Mouse (Mus musculus) erythroid progenitor cell, adult 5-6 weeks (primary cell): ENCODE data around the gene Nsg1. TPM values are rescaled to one million over a fixed set of nuclear protein-coding genes. Genes with fewer than 3 reads are reported as not detected.

Source experiments
- ATAC-seq: replicated peaks from 2 replicates; pipeline ENCODE4 v1.8.0; 2016; ENCODE audit warnings: moderate number of reproducible peaks, mild to moderate bottlenecking, moderate TSS enrichment, inconsistent platforms; ENCODE audit not compliant: poor library complexity, low FRiP score, severe bottlenecking
- total RNA-seq, 2 experiments: library from RNA; stranded (forward) in 1 of 2; stranded (reverse) in 1 of 2; fragments of 150-400 nt in 1 of 2; fragments of 186-747, 209-891 nt in 1 of 2; gene quantifications; 2 replicates each; pipeline versions ENCODE4 v1.2.3 to v1.2.4; 2015 to 2017; ENCODE audit warnings: low replicate concordance in 2 of 2

Gene Nsg1
- not detected in 2 replicates for total RNA-seq (2015; ENCODE audit: low replicate concordance)
- total RNA-seq (2017; ENCODE audit: low replicate concordance): not detected in 2 replicates

GRCm38 (mm10) chr5:38159634-38160413 is at the start of gene Nsg1:
Gene Nsg1, minus strand, starts transcription at chr5:38159907.
- ATAC-seq: no peak

DNA sequence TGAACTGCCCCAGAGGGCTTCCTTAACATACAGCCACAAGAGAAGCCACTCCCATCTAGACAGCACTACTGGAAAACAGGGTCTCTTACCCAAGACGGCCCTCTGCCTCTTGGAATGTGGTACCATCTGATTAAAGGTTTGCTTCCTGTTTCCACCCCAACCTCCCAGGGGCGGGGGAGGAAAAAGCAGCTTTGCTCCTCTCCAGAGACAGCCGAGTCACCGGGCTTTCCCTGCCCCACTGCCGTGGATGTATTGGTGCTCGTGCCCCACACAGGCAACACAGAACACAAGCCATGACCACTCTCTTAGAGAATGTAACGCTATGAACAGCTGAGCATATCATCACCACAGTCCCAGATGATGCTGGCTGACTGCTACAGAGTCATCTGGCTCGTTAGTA is 49.3 kb upstream of the Nsg1 start:
- no peak for ATAC-seq

- ATAC-seq: no peak
Measured at GRCm38 (mm10) chr5:38205303-38205726, 45.6 kb upstream of the Nsg1 start.

DNA sequence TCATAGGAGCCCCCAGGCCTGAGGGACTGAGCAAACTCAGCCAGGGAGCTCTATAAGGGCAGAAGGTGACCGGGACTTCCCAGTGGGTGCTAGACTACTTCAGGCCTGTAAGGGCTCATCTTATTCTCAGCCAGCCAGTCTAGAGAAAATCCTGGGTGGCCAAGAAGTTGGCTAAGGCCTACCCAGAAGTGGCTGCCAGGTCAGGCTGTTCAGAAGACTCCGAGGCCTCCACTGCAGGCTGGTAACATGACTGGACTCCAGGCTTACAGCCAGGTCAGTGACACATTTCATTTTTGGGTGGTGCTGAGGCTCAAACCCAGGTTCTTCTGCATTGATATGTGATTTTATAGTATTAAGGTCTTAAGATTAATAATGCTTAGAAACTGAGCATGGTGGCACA is 40.0 kb upstream of the Nsg1 start:
- ATAC-seq: no peak

DNA sequence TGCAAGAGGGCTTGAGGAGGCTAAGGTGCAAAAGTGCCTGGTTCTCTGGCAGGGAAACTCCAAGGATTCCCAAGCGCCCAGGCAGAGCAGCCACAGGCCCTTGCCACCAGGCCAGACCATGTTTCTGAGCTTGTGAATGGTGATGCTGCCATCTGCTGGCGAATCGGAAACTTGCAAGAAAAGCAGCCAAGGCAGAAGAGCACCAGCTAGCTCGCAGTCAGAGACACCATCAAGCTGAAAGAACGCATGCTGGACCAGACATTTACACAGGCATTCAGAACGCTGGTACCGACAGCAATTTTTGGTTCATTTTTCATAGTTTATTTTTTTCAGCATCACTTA is 37.7 kb upstream of the Nsg1 start:
- peak; percentile 43; the same call in 1 of the 2 replicates for ATAC-seq

DNA sequence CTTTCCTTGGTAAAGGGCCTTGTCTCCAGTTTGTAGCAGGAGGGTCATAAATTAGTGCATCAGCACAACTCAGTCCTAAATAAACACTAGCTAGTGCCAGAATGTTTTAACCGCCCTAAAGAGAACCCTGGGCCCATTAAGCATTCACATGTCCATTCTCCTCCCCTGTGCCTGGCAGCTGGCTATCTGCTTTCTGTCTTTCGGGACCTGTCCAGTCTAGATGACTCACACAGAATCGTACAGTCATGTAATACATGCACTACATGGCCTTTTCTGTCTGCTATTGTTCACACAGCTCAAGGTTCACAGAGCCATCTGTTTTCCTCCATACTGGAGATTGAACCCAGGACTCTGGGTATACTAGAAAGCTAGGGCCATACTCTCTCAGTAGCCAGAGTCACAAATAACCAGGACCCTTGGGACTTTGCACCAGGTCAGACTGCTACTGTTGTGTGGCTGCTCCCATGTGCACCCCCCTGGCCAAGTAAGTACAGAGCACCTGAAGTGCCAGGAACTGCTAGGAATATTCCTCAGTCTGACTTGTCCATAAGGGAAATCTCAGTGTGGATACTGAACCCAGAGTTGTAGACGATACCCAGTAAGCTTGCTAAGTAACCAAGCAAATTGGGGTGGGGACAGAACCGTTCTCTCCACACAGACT is 37.2 kb upstream of the Nsg1 start:
- no peak for ATAC-seq

GRCm38 (mm10) chr5:38195941-38196340 is 36.2 kb upstream of the Nsg1 start:
- no peak for ATAC-seq

GRCm38 (mm10) chr5:38194946-38195345 is 35.2 kb upstream of the Nsg1 start:
- ATAC-seq: no peak

DNA sequence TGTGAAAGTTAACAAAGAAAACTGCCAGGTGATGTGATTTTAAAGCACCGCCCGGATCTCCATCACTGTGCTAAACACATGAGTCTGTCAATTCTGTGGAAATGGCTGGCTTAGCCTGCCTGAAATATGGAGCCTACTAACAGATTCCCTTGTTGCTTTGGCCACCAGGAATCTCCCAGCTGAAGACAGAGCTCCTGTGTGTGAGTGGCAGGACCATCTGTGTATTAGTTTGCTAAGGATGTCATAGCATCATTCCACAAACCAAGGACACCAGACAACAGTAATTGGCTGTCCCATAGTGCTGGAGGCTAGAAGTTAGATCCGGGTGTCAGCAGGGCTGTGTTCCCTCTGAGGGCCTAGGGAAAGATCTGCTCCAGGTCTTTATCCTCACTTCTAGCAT is 31.2 kb upstream of the Nsg1 start:
- no peak for ATAC-seq

GRCm38 (mm10) chr5:38187006-38187405 is 27.3 kb upstream of the Nsg1 start:
- ATAC-seq: no peak

- ATAC-seq: no peak
Measured at GRCm38 (mm10) chr5:38184688-38185285, 25.1 kb upstream of the Nsg1 start.

GRCm38 (mm10) chr5:38174256-38174912 is 14.7 kb upstream of the Nsg1 start:
- no peak for ATAC-seq

- no peak for ATAC-seq
Measured at GRCm38 (mm10) chr5:38173766-38174165, 14.1 kb upstream of the Nsg1 start.

DNA sequence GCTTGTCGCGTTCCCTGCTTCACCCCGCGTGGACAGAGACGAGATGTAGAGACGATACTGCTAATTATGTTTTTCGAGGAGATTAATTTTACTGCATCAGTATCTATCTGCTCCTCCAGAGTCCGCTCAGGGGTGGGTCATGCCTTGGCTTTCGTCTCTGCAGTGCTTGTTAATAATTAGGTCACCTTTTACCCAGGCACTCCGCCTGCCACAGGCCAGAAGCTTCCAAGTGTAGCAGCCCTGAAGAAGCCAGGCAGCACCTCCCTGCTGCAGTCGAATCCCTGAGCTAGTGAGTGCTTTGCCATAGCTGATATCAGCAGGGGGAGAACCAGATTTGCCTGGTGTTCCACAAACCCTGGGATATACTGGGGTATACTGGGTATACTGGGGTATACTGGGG is 8.8 kb upstream of the Nsg1 start:
- no peak for ATAC-seq

- no peak for ATAC-seq
Measured at GRCm38 (mm10) chr5:38158947-38159633, 617 bp downstream of the Nsg1 start.

DNA sequence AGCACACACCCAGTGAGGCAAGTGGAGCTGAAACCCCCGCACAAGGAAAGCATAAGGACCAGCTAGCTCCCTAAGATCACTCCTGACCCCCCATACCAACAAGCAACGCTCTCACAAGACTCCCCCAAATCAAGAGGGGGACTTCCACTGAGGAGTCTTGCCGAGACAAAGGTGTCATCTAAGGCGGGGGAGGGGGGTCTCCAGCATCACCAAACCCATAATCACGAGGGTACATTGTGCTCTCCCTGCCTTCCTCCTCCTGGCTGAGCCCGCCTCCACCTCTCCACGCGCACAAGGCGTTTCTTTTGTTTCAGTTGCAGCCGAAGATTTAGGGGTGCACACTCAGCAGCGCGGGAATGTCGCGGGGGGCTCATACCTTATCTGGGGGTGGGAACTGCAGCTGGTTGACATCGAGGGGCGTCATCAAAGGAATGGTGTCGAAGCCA is 1.2 kb downstream of the Nsg1 start:
- ATAC-seq: no peak

- ATAC-seq: no peak
Measured at GRCm38 (mm10) chr5:38157481-38158020, 2.2 kb downstream of the Nsg1 start.

DNA sequence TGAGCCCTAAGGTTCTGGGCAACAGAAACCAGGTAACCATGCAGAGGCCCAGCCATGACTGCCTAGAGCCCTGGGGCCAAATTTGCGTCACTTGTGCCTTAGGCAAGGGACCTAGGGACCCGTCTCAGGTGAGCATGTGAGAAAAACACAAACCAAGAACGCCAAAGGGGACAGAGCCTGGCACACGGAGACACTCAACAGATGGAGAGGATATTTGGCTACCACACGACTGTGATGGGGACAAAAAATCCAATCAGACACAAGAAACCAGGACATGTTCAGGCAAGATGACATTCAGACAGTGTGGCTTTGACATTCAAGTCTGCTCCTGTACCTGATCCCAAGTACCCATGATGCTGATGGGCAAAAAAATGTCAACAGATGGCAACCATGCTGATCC is 6.1 kb downstream of the Nsg1 start:
- ATAC-seq: no peak

- ATAC-seq: no peak
Measured at GRCm38 (mm10) chr5:38152201-38153108, 7.3 kb downstream of the Nsg1 start.
